Mouse (Mus musculus): Measurements from ENCODE around the gene Rbpj.

Rbpj gene

DNA sequence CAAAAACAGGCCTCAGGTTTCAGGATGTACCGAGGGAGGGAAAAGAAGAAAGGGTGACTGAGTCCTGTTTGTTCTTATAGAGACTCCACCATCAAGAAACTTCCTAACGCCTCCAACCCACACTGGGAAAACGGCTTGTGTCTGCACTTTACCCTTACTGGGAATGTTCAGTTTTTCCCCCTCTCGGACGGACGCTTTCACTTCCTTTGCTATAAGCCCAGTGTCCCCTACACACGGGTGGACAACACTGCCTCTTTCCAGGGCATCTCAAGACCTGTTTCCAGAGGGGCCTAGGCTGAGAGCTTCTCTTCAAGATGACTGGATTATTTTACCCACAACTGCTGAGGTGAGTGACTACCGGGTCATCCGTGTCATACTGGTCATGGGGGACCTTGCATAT, at the start of gene Rbpj:
TSS of gene Rbpj (plus strand) at position 270 of the 400 bp plus-strand sequence.
- no peak for DNase-seq (ENCODE audit: low spot score)

- DNase-seq (ENCODE audit: low spot score) = no peak
These were observed 45.2 kb upstream of the Rbpj start for GRCm38 (mm10) chr5:53420777-53421176.

- DNase-seq (ENCODE audit: low spot score) = no peak
These were observed 44.7 kb upstream of the Rbpj start for GRCm38 (mm10) chr5:53421291-53421690.

DNA sequence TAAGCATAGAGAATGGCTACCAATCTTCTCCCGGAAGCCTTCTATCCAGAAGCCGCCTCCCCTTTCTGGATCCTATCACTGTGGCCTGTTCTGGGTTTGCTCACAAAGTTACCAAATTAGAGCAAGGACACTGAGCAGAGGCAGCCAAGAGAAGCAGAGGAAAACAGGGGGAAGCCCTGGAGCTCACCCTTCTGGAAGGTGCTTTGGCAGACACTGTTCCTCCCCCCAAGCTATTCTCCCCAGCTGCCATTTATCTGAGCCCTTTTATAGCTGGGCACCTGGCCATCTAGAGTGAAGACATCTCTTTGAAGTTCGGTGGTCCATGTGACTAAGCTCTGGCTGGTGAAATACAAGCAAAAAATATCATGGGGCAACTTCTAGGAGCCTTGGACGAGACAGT, 38.5 kb upstream of the Rbpj start:
- peak; percentile 50 for DNase-seq (ENCODE audit: low spot score)

GRCm38 (mm10) chr5:53429683-53430477, 36.1 kb upstream of the Rbpj start:
- DNase-seq (ENCODE audit: low spot score) = peak; percentile 38

- DNase-seq (ENCODE audit: low spot score) = no peak
These were observed 33.5 kb upstream of the Rbpj start for GRCm38 (mm10) chr5:53432451-53432850.

DNA sequence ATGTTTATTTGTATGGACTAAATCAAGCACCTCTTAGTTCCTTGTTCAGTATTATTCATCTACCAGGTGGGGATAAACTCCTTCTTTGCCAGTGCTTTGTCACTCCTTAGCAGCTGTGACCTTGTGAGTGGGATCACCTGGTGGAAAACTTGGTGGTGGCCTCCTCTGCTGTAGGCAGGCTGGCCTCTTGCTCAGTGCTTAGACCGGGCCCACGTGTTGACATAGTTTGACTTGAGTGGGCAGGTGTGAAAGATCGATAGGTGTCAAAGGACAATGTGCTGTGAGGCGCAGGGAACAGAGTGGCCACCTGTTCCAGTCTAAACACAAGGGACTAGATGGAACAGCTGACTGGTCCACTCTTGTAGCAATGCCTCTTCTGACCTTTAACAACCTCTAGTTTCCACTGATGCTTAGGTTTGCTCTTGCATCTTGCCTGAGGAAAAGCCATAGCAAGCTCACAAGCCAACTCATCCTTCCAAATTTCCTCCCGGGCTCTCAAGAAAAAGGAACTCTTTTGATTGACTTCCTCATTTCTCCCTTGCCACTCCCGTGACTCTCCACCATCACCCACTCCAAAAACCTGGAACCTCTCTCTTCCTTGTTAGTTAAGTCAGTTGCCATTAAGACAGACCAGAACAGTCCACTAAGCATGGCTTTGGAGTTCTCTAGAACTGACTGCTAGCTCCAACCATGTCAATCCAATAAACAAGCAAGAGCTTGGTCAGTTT, 28.9 kb upstream of the Rbpj start:
- DNase-seq (ENCODE audit: low spot score) = no peak

DNA sequence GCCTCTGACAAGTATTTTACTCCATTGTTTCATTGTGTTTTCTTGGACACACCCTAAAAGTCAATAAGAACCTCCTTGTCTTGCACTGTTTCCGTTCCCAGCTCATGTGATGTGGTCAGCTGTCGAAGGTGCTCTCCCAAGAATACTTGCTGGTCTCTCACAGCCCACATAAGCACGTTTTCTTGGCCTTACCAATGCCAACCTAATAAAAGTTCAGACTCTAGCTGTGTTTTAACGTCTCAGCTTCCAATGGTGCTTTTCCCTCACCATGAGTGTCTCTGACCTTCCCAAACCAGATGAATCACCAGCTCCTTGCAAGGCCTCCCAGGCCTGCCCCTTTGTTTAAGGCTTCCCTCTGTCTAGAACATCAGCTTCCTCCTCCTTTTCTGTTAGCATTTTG, 28.2 kb upstream of the Rbpj start:
- DNase-seq (ENCODE audit: low spot score) = no peak

DNA sequence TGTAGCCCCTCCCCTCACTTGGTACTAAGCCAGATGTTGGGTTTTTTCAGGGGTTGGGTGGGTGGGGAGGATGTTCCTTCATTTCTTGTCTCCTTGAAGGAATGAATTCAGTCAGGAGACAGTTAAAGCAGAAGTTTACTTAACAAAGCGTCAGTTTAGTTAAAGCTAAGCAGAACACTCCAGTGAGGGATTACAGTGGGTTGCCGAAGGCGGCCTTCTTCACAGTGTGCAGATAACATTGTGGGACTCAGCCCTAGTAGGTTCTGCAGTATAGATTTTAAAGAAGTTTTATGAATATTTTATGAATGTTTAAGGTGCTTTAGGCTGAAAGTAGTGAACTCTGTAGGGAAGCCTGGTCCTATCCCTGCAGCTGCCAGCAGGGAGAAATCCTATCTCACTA, 27.7 kb upstream of the Rbpj start:
- no peak for DNase-seq (ENCODE audit: low spot score)

- DNase-seq (ENCODE audit: low spot score) = no peak
These were observed 26.3 kb upstream of the Rbpj start for GRCm38 (mm10) chr5:53439655-53440054.

DNA sequence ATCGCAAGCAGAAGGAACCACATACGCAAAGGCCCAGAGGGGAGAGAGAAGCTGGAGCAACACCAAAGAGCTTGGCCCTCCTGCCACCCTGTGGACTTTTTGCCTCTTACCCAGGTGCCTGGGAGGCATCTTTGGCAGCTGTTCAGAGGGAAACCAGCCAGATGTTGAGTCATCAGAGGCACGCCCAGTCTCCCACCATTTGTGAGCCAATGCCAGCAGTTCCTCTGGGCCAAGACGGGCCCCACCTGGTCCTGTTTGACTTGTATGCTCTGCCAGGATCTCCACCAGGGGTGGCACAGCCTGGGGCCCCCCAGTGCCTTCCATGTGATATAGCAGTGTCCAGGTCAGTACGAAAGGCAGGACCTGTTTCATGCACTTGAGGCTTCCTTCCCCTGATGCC, 21.9 kb upstream of the Rbpj start:
- peak; percentile 21 for DNase-seq (ENCODE audit: low spot score)

GRCm38 (mm10) chr5:53450945-53451344, 15.0 kb upstream of the Rbpj start:
- no peak for DNase-seq (ENCODE audit: low spot score)

DNA sequence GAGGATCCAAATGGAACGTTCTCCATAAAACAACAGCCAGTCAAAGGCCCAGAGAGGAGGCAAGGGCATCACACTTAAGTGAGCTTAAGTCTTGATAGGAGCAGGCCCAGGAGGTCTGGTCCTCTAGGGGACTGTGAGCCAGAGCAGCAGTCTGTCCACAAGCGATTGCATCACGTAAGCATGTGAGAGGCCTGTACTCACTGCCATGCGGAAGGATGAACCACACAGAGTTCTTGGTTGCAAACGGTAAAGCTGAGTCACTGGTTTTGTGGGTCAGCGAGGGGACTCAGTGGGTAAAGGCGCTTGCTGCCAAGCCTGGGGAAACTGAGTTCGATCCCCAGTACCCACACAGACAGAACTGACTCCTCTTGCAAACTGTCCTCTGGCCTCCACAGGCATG, 14.1 kb upstream of the Rbpj start:
- DNase-seq (ENCODE audit: low spot score) = no peak

GRCm38 (mm10) chr5:53452920-53453319, 13.0 kb upstream of the Rbpj start:
- DNase-seq (ENCODE audit: low spot score) = no peak

DNA sequence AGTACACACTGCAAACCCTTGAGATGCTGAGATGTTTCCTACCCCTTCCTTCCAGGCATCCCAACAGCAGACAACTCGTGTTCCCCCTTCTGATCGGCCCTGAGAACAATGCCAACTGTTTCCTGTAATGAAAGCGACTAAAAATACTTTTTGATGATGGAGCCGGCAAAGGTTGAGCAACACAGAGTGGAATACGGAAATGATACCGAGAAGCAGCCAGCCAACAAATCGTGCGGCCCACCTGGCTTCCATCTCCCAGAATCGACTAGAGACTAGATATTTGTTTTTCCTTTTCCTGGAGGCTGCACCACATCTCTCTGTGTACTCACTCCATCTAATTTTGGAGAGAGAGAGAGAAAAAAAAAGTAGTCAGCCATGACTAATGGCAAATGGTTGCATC, 11.2 kb upstream of the Rbpj start:
- no peak for DNase-seq (ENCODE audit: low spot score)

DNA sequence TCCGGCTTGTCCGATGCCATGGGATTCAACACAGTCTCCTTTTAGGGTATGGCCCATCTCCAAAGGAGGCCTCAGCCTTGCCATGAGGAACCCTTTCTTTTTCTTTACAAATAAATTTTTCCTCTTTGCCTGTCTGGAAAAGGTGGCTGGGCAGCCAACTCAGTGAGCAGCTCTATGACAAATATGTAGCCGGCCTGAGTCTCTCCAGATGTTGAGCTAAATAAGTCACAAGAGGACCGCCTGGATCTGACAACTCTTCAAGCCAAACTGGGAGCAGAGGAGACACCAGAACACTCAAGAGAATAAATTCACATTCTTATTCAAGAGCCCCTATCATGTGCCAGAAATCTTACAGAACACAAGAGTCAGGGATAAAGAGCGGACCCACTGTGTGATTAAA, 10.5 kb upstream of the Rbpj start:
- no peak for DNase-seq (ENCODE audit: low spot score)

DNA sequence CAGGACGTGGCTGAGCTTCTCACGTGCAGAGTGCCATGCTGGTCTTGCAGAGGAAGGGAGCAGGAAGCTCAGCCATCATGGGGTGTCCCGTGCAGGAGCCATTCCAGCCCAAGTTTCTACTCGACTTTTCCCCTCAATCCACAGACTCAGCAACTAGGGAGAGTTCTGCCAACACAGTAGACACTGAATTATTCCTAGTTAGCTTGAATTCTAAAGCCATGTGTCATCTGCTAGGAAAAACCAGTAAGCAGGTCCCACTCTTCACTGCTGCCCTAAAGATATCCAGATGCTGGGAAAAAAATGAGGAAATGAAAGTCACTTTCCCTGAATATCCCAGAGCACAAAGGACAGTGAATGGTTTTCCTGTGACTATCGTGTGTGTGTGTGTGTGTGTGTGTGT, 5.8 kb upstream of the Rbpj start:
- no peak for DNase-seq (ENCODE audit: low spot score)

- DNase-seq (ENCODE audit: low spot score) = no peak
These were observed 2.6 kb upstream of the Rbpj start for GRCm38 (mm10) chr5:53463098-53464018.

DNA sequence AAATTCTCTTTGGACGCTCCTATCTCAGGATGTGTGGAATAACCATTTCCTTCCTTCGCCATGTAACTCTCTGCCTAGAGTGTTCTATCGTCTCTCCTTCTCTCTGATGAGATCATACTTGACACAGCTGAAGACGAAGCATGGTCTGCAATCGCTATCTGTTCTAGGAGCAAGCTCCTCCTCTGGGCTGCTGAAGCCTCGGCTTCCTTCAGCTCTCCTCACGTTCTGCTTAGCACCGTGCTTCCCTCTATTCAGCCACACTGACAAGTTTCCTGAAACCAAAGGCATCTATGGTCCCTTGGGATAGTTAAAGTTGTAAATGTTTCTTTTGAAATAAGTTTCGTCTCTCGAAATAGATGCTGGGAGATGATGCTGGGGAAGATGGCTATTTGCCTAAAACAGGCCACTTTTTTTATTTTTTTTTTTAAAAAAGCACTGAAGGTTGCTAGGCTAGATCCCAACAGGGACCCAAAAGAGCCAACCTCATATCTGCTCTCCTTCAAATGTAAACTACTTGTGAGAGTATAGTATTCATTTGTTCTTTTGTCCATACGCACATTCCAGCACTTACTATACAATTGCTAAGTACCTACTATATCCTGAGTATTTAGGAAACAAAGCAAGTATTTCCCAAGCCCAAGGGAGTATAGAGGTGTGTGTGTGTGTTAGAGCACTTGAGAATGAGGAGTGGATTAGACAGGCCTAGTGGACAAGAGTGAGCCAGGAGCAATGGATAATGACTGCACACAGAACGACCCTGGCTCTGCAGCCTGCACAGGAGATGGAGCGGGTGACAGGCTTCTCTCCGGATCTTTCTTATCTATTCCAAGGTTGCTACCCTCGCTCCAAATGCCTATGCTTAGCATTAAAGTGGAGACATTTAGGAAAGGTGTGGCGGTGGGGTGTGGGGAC, 726 bp downstream of the Rbpj start:
- DNase-seq (ENCODE audit: low spot score) = no peak

DNA sequence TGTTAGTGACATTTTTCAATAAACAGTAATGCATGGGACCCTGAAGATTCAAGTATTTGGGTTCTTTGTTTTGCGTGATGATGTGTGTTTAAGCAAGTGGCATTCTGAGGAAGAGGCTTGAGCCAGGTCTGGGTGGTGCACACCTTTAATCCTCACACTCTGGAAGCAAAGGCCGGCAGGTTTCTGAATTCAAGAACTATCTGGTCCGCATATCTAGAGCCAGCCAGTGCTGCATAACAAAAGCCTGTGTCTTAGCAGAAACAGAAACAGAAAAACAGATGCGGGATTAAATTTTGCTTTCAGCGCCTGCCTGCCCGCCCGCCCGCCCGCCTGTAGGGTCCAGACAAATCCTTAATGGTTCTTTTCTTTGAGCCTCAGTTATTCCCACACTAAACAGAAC, 1.6 kb downstream of the Rbpj start:
- DNase-seq (ENCODE audit: low spot score) = no peak

DNA sequence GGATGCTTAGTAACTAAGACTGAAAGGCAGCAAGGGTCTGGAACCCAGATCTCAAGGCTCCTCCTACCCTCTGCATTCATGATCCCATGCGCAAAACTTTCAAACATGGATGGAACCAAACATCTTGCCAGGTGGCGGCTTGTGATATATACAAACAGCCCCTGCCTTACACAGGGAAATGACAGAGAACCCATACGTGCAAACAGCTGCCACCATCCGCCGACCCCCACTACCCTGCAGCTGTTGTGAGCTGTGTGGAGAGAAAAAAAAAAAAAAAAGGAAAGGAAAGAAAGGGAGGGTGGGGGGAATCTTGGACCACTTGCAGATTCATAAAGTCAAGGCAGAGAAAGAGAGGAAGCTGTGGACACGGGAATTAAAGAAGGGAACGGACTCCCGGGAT, 2.4 kb downstream of the Rbpj start:
- no peak for DNase-seq (ENCODE audit: low spot score)
